Mouse (Mus musculus) left cerebral cortex, postnatal 36 days (tissue): ENCODE data around the gene Slc39a1. TPM values are rescaled to one million over a fixed set of nuclear protein-coding genes. Genes with fewer than 3 reads are reported as not detected.

Experiments used
- DNase-seq, 2 experiments: peaks; one replicate each; pipeline ENCODE4 v3.0.0; 2021 to 2022; ENCODE audit warnings: low spot score in 2 of 2, mixed read lengths in 1 of 2
- intact Hi-C: fragments of 180-260 bp; cut with DNase I; formaldehyde crosslinking; loops from one replicate; pipeline ENCODE4 v1.15.1; 2025
- total RNA-seq, 2 experiments: library from RNA; stranded (reverse); gene quantifications; 2 replicates each; pipeline ENCODE4 v1.2.3; 2021

Gene Slc39a1
- 10 to 100 TPM; 45.8 to 51.9 TPM for total RNA-seq

DNA sequence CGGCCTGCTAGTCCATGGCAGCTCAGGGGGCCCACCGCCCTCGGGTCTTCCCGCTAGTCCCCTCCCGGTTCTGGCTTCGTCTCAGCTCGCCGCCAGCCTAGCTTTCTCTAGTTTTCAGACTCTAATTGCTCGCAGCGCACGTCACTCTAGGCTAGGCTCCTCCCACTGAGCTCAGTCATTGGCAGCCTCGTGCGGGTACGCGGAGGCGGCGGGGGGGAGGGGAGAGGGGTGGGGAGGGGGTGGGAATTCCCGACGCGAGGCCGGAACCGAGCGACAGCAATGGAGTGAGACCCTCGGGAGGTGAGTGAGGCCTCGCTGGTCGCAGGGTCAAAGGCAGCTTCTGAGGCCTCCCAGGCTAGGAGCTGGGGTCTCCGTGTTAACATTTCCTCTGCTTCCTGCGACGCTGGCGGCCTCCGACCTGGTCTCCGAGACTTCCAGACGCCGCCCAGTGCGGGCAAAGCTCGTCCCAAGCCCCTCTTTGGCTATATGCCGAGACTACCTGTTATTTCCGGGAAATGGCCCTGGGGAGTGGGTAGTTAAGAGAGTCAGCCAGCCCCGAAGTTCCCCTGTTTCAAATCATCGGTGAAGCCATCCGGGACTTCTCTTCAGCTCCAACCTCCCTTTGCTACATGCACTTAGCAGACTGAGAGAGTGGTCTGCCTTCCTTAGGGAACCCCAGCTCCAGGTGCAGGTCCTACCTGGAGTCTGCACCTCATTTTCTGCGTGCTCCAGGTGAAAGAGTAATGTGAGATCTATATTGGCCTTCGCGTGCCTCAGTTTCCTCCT is at the start of gene Slc39a1:
Gene Slc39a1 (plus strand): TSS at position 213 of the 786 bp plus-strand sequence.
- DNase-seq: peak; percentile 90 to 92
- intact Hi-C loops: loop anchor here (5.0 kb wide), 1 partner anchor 36 kb away; the partner anchor contains the start of genes Rab13 and Rps27

DNA sequence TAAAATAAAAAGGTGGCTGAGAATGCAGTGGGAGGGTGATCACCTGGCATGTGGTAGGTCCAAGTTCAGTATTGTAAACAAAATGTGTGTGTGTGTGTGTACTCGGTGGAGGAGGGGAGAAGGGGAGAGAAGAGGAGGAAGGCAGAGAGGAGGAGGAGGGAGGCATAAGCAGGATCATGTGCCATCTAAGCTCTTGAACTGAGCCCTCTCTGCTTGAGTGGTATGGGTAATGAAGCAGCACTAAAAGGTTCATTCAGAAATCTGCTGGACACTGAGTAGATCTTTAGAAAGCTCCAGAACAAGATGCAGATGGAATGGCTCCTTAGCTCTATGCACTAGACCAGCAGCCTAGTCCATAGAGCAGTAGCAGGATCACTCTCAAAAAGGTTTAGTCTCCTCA is 45.1 kb upstream of the Slc39a1 start:
- intact Hi-C loops: no loop called here
- no peak for DNase-seq

DNA sequence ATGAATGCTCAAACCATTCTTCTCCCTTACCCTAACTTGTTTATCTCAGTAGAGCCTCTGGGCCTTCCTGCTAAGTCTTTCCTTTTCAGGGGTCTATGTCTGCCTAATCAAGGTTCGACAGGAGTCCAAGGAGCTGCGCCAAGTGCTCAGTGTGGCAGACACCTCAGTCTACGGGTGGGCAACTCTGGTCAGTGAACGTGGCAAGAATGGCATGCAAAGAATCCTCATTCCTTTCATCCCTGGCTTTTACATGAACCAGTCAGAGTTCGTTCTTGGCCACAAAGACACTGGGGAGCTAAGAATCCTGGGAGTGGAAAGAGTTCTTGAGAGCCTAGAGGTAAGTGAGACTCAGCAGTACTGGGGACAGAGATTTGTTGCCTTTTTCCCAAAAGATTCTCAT is 44.4 kb upstream of the Slc39a1 start:
- no peak for DNase-seq
- intact Hi-C loops: no loop called here

DNA sequence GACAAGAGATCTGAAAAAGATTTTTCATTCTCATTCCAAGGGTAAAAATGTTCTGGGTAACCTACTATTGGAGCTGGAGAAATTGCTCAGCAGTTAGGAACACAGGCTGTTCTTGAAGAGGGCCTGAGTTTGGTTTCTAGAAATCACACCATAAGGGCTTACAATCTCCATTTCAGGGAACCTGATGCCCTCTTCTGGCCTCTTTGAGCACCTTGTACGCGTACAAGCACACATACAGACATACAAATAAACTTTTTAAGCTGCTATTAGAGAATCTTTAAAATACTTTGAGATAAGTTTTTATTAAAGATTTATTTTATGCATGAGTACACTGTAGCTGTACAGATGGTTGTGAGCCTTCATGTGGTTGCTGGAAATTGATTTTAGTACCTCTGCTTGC is 43.4 kb upstream of the Slc39a1 start:
- intact Hi-C loops: no loop called here
- DNase-seq: no peak

DNA sequence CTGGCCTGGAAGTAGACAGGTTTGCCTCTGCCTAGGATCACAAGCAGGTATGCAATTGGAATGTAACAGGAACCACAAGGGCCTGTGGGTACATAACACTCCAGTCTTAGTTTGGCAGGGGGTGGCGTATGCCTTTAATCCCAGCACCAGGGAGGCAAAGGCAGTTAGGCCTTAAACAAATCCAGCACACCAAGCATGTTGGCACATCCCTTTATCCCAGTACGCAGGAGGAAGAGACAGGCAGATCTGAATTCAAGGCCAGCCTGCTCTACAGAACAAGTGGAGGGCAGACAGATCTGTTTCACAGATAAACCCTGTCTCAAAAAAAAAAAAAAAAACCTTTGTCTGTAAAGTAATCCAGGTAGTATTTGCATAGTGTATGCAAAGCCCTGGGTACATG is 39.3 kb upstream of the Slc39a1 start:
- no peak for DNase-seq

DNA sequence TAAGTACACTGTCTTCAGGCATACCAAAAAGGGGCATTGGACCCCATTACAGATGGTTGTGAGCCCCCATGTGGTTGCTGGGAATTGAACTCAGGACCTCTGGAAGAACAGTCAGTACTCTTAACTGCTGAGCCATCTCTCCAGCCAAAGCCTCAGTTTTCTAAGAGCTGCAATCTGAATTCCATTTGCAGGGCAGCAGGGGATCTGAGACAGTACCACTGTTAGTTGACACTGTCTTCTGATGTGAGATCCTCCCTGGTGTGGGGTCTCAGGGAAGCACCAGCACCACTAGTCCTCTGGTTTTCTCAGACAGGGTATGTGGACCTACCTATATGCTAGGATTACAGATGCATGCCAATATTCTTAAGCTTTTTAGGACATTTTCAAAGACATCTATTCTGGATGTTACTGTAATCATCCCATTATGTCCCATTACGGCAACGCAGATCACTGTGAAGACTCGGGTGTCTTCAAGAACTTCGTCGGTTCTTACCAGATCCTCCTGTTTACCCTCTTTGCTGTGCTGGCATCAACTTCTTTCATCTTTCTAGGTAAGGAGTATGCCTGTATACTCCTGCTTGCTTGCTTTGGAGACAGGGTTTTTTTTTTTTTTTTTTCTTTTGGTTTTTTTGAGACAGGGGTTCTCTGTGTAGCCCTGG is 37.9 kb upstream of the Slc39a1 start:
- intact Hi-C loops: loop anchor here (5.0 kb wide), 1 partner anchor 37 kb away; the partner anchor contains the start of gene Slc39a1
- no peak for DNase-seq

More for the DNA sequence above, 39.3 kb upstream of the Slc39a1 start:
- intact Hi-C loops: no loop called here

DNA sequence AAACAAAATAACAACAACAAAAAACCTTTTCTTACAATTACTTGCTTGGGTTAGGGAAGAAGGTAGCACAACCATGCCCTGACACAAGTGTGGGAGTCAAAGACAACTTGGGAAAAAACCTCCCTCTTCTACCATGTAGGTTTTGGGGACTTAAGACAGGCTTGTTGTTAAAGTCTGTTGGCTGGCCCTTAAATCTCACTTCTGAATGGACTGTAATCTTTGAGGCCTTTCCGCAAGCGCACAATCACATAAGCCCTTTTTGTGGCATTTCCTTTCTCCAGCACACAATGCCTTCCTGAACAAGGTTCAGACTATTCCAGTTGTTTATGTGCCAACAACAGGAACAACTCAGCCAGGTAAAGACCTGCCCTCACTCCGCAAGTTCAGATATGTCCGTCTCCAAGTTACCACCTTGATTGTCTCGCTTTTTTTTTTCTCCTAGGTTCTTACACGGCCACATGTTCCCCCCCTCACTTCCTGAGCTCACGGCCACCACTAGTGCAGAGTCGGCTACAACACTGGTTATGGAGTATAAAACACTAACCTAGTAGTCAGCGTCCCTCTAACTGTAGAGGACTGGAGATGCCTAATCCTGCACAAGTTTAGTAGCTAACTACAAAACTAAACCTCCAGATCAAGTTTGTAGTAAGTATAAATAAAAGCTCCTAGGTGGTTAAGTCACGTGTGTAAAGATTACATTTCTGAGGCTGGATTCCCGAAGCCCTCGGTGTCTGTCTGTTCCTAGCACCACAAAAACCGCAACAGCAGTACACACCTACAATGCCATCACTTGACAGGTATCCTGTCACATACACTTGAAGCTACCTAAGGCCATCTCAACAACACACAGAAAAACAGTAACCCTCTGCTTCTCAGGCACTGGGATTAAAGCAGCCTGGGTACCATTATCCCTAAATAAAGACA is 36.2 kb upstream of the Slc39a1 start:
- DNase-seq: no peak
- intact Hi-C loops: loop anchor here (5.0 kb wide), 1 partner anchor 36 kb away; the partner anchor contains the start of gene Slc39a1

DNA sequence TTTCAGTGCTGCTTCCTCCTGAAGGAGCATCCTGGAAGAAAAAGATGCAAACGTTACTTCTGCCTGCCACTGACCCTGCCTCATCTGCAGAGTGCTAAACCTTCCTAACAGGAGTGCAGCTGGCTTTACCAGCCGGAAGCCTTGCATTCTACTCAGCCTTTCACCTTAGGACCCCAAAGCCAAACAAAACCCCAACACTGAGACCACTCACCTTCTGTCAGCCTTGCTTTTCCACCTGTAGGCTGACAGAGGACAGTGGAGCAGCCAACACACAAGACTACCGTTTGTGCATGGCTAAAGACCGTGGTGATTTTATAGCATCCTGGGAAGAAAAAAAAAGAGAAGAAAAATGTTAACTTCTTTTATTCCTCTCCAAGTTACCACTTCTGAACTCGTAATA is 35.2 kb upstream of the Slc39a1 start:
- DNase-seq: no peak
- intact Hi-C loops: loop anchor here (5.0 kb wide), 1 partner anchor 35 kb away; the partner anchor contains the start of gene Slc39a1

DNA sequence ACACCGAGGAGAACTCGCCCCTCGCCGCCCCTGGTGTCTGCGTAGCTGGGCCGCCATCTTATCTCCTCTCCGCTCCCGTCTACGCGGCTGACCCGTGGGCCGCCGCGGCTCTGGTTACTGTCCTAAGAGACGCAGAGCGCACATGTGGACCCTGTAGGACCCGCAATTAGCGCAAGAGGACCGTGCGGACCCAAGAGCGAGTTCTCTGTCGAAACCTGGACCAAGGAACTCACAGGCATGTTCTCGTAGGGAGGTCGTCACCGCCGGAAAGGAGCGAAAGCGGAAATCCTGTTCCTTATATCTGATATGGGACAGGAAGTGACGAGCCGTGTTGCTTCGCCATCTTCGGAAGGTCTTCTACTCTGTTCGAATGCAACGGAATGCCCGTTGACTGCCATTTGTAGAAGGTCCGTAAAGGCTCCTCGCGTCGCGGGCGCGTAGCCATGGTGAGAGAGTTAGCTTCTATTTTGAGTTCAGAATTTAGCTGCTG is 34.5 kb upstream of the Slc39a1 start, which contains the start of the genes Rps27 and Rab13:
Gene Rps27 (minus strand): TSS at position 275 of the 490 bp plus-strand sequence.
Gene Rab13 (plus strand): TSS at position 319 of the 490 bp plus-strand sequence.
- intact Hi-C loops: loop anchor here (5.0 kb wide), 1 partner anchor 34 kb away; the partner anchor contains the start of gene Slc39a1
- DNase-seq: peak; percentile 88 to 93

DNA sequence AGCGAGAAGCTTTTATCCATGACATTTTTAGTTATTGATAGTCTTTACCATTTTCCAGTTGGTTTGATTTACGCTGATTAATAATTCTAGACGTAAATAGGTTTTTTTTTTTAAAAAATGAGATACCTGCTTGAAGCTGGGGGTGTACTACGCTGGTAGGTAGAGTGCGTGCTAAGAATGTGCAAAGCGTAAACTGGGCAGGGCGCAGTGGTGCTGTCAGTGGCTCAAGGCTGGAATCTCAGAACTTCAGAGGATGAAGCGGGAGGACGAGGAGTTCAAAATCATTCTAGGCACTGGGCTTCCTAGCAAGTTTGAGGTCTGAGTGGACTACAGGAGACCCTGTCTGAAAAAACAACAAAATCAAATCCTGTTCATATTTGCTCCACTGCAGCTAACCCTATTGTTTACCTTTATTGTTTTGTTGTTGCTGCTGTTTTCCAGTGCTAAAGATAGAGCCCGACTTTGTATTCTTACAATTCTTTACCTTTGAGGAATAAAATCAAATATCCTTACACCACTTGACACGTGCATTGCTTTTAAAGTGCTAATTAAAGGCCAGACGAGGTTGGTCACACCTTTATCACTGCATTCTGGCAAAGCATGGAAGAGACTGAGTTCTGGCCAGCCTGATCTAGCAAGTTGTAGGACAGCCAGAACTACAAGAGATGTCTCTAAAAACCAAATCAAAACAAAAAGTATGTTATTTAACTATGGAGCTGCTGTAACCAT is 33.9 kb upstream of the Slc39a1 start:
- peak in 1 of 2 experiments; percentile 5 for DNase-seq
- intact Hi-C loops: loop anchor here (5.0 kb wide), 1 partner anchor 33 kb away; the partner anchor contains the start of gene Slc39a1

DNA sequence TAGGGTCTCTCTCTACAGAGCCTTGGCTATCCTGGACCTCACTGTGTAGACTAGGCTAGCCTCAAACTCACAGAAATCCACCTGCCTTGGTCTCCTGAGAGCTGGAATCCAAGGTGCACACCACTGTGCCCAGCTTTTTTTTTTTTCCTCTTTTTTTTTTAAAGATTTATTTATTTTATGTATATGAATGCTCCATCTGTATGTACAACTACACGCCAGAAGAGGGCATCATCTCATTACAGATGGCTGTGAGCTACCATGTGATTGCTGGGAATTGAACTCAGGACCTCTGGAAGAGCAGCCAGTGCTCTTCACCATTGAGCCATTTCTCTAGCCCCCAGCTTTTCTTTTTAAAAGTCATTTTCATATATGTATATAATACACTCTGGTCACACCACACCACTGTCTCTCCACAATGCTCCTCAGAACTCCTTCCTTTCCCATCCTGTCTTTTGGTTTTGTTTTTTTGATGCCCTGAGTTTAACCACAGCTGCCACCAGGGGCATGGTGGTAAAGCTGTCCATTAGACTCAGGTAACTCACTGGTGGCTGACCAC is 32.1 kb upstream of the Slc39a1 start:
- intact Hi-C loops: no loop called here
- DNase-seq: no peak

DNA sequence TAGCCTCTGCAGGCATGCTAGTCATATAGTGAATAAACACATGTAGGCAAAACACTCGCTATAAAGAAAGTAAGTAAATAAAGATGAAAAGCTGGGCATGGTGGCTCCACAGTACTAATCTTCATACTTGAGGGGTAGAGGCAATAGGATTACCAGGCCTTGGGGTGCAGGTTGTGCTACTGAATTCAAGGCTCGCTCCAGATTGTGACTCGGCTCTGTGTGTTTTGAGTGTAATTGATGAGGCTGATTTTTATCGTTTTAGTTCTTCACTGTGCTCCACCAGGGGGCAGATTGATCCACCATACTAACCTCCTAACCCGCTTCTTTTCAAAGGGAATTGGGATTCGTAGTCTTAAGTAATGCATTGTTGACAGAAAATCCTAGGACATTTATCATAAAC is 27.9 kb upstream of the Slc39a1 start:
- intact Hi-C loops: loop anchor here (5.0 kb wide), 1 partner anchor 152 kb away; no protein-coding TSS in a partner anchor
- peak in 1 of 2 experiments; percentile 27 for DNase-seq

DNA sequence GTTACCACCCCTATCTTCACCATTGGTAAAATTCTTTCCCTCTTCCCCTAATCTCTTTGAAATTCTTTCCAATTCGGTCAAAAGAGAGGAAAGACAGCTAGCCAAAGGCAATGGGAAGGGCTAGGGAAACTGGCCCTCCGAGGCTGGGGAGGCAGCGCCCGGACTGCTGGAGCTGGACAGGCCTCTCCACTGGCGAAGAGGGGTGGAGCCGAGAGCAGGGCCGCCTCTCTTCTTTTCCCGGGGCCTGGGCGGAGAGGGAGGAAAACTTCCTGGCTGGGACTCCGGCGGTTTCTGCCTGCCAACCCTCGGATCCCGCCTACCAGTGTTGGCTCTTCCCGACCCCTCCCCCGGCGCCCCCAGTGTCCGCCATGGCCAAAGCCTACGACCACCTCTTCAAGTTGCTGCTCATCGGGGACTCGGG is 27.4 kb upstream of the Slc39a1 start:
- peak; percentile 13 to 29 for DNase-seq
- intact Hi-C loops: loop anchor here (5.0 kb wide), 1 partner anchor 152 kb away; no protein-coding TSS in a partner anchor

DNA sequence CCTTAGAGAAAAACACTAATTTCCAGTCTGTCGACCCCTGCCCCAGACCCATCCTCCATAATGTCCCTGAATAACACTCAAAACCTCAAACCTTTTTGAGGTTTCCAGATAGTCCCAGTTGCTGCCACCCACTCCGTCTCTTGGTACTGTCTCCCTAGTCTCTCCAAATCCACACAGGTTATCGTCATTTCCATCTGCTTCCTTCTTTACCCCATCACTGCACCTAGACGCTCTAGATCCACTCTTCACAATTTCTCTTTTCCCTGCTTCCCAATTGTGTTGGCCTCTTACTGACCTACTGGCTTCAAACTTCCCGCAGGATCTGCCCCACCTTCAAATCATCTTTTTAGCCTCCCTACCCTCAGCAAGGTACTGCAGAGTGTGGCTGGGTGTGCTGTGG is 26.8 kb upstream of the Slc39a1 start:
- no peak for DNase-seq
- intact Hi-C loops: loop anchor here (5.0 kb wide), 1 partner anchor 151 kb away; no protein-coding TSS in a partner anchor

DNA sequence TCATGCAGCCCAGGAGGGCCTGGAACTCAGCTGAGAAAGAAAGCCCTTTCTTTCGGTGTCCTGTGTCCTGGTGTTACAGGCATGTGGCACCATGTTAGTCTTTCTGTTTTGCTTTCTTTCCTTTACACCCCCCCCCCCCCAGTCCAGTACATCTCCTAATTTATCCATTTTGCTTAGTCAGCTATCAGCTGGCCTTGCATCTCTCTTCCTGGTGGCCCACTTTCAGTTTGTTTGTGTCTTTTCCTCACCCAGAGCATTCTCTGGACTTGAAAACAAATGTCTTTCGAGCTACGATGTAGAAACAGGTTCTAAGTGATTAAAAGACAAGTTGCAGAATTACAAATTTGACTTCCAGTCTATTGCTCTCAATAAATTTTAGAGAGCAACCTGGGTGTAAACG is 25.5 kb upstream of the Slc39a1 start:
- intact Hi-C loops: loop anchor here (5.0 kb wide), 1 partner anchor 150 kb away; no protein-coding TSS in a partner anchor
- no peak for DNase-seq

DNA sequence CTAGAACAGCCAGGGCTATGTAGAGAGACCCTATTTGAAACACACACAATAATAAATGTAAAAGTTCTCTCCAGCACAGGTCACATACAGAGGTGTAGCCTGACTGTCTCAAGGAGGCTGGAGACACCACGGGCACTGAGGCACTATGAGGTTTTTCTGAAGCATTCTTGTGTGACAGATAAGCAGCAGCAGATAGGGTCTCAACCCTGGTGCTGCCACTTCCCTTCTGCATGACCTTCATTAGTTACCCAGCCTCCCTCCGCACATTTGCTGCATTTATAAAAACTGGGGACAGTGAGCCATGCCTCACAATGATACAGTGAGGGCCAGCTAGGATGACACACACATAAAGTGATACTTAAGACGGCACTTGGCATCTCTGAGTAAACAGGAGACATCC is 25.0 kb upstream of the Slc39a1 start:
- intact Hi-C loops: loop anchor here (5.0 kb wide), 1 partner anchor 149 kb away; no protein-coding TSS in a partner anchor
- no peak for DNase-seq

DNA sequence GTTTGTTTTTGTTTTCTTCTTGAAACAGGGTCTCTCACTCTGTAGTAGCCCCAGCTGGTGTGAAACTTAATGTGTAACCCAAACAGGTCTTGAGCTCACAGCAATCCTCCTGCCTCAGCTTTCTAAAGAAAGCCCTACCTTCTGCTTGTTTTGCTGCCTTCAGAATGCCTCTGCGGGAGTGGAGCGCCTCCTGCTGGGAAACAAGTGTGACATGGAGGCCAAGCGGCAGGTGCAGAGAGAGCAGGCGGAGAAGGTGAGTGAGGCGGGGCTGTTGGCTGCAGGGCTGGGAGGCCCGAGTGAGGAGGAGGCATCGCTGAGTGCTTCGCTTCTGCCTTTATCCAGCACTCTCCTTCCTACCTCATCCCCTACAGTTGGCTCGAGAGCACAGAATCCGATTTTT is 23.6 kb upstream of the Slc39a1 start:
- DNase-seq: no peak
- intact Hi-C loops: loop anchor here (5.0 kb wide), 1 partner anchor 148 kb away; no protein-coding TSS in a partner anchor

DNA sequence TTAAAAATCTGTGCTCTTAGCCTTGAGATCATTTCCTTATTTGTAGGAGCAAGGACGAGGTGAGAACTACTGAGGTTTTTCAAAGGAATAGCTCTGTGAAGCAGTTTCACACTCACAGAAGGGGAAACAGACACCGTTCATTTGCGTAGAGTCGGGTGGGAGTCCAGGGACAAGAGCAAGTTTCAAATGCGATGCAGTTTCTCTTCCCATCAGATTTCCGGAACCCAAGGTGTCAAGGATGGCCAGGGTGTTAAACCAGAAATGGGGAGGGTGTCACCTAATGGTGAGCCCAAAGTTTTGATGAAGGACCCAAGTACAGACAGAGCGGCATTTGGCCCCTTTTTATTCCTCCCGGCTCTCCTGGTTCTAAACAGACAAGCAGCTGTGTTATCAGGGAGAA is 16.9 kb upstream of the Slc39a1 start:
- no peak for DNase-seq
- intact Hi-C loops: no loop called here
